Mouse (Mus musculus) stomach, embryonic 16.5 days (tissue): Measurements from ENCODE around the gene Shbg. TPM values are rescaled to one million over a fixed set of nuclear protein-coding genes. Genes with fewer than 3 reads are reported as not detected.

Experiments
- ATAC-seq: fragments of 200-750 bp; cut with Nextera tagmentation; 2 replicates; pipeline ENCODE4 v1.8.0; 2017; ENCODE audit warnings: moderate number of reproducible peaks, moderate TSS enrichment; ENCODE audit not compliant: insufficient read depth, low FRiP score
- H3K27ac ChIP-seq: fragments of 300-500 bp; sonication (generic); 2 replicates; pipeline ENCODE4 v1.5.1; 2014; ENCODE audit warnings: low read length
- H3K27me3 ChIP-seq: fragments of 300-500 bp; sonication (generic); 2 replicates; pipeline ENCODE4 v1.6.1; 2014; ENCODE audit warnings: low read length, control low read depth, mixed read lengths; ENCODE audit not compliant: control insufficient read depth, insufficient read depth
- H3K36me3 ChIP-seq: fragments of 300-500 bp; sonication (generic); 2 replicates; pipeline ENCODE4 v1.6.1; 2014; ENCODE audit warnings: low read length; ENCODE audit not compliant: control insufficient read depth, insufficient read depth
- H3K4me1 ChIP-seq: fragments of 300-500 bp; sonication (generic); 2 replicates; pipeline ENCODE4 v1.6.1; 2014; ENCODE audit warnings: low read length, control low read depth, mixed read lengths; ENCODE audit not compliant: control insufficient read depth, insufficient read depth
- H3K4me2 ChIP-seq: fragments of 300-500 bp; sonication (generic); 2 replicates; pipeline ENCODE4 v1.6.1; 2014; ENCODE audit warnings: low read depth, low read length, mixed read lengths
- H3K4me3 ChIP-seq: fragments of 300-500 bp; sonication (generic); replicated peaks from 2 replicates; pipeline ENCODE4 v1.5.1; 2014; ENCODE audit warnings: mild to moderate bottlenecking, low read length
- H3K9ac ChIP-seq: fragments of 300-500 bp; sonication (generic); 2 replicates; pipeline ENCODE4 v1.6.1; 2014; ENCODE audit warnings: low read length
- H3K9me3 ChIP-seq: fragments of 300-500 bp; sonication (generic); replicated peaks from 2 replicates; pipeline ENCODE4 v1.6.1; 2016; ENCODE audit warnings: low read length, control low read depth; ENCODE audit not compliant: control insufficient read depth
- WGBS: fragments of 180-500 bp; shearing (Covaris S2); extraction: QIAGEN DNeasy Blood & Tissue Kit; methylation state at CpG from one replicate; pipeline ENCODE4 v1.1.7; 2014; 5-methylcytosine and 5-hydroxymethylcytosine counted together
- polyA plus RNA-seq: library from polyadenylated mRNA; unstranded; fragments of >200 nt; fragmentation: Nextera tagmentation; extraction: Ambion mirVana; gene quantifications from 2 replicates; pipeline ENCODE4 v1.2.1, GENCODE M21; 2015

Shbg gene
- polyA plus RNA-seq, 1 experiment from 2014 or later: 2.2 TPM

- Histone ChIP-seq H3K27ac (no peak overlapping the region), H3K27me3 (peaks cover 5% of the 10 kb centered on the region; the same call in 1 of the 2 replicates), H3K4me3 (peak overlapping the region; percentile 58), H3K9me3 (no peaks in the 10 kb centered on the region), H3K4me2 (peak overlapping the region; percentile 93), H3K4me1 (peaks cover 24% of the 10 kb centered on the region; the same call in 1 of the 2 replicates), H3K9ac (peak overlapping the region; percentile 53; the same call in 1 of the 2 replicates), H3K36me3 (no peaks in the 10 kb centered on the region)
- ATAC-seq: no peak
- 48% methylated on average over 2 of the region's 2 CpGs for WGBS
These were observed 11.3 kb downstream of the Shbg start for GRCm38 (mm10) chr11:69606491-69606795.

GRCm38 (mm10) chr11:69605726-69606490, 11.8 kb downstream of the Shbg start, which contains the start of gene Atp1b2:
Gene Atp1b2 (minus strand): TSS chr11:69605942.
- no peaks in the 10 kb centered on the region for H3K9me3 ChIP-seq
- no peaks in the 10 kb centered on the region for H3K36me3 ChIP-seq
- H3K27me3 ChIP-seq: peaks cover 5% of the 10 kb centered on the region; the same call in 1 of the 2 replicates
- H3K9ac ChIP-seq: peak within 1 kb of the TSS; percentile 70
- H3K27ac ChIP-seq: 0 out of 2 replicates have a peak within 1 kb of the TSS, but pooled peaks have one; percentile 36
- 3% methylated on average over 32 of the region's 32 CpGs for WGBS
- peak; percentile 89 for ATAC-seq
- peak within 1 kb of the TSS; percentile 58 for H3K4me3 ChIP-seq
- H3K4me2 ChIP-seq: peak within 1 kb of the TSS; percentile 93
- peaks cover 29% of the 10 kb centered on the region; the same call in 1 of the 2 replicates for H3K4me1 ChIP-seq

GRCm38 (mm10) chr11:69604795-69605664, 12.7 kb downstream of the Shbg start:
- peak overlapping the region; percentile 58 for H3K4me3 ChIP-seq
- no peaks in the 10 kb centered on the region for H3K36me3 ChIP-seq
- ATAC-seq: peak; percentile 38
- H3K27me3 ChIP-seq: peaks cover 5% of the 10 kb centered on the region; the same call in 1 of the 2 replicates
- H3K4me1 ChIP-seq: peaks cover 36% of the 10 kb centered on the region
- H3K27ac ChIP-seq: 0 out of 2 replicates have a peak overlapping the region, but pooled peaks have one; percentile 36
- WGBS: under 1% methylated on average over 71 of the region's 73 CpGs
- no peaks in the 10 kb centered on the region for H3K9me3 ChIP-seq
- peak overlapping the region; percentile 93 for H3K4me2 ChIP-seq
- peak overlapping the region; percentile 70 for H3K9ac ChIP-seq

GRCm38 (mm10) chr11:69604347-69604746, 13.4 kb downstream of the Shbg start:
- Histone ChIP-seq H3K4me1 (peaks cover 41% of the 10 kb centered on the region), H3K4me3 (peak overlapping the region; percentile 58), H3K27me3 (peaks cover 5% of the 10 kb centered on the region; the same call in 1 of the 2 replicates), H3K9ac (peak overlapping the region; percentile 70), H3K36me3 (no peaks in the 10 kb centered on the region), H3K4me2 (peak overlapping the region; percentile 93), H3K9me3 (no peaks in the 10 kb centered on the region), H3K27ac (no peak overlapping the region)
- WGBS: 53% methylated on average over 3 of the region's 3 CpGs
- ATAC-seq: no peak

- no peak overlapping the region for H3K27ac ChIP-seq
- H3K9me3 ChIP-seq: no peaks in the 10 kb centered on the region
- peaks cover 41% of the 10 kb centered on the region for H3K4me1 ChIP-seq
- peaks cover 5% of the 10 kb centered on the region; the same call in 1 of the 2 replicates for H3K27me3 ChIP-seq
- 79% methylated on average over 8 of the region's 8 CpGs for WGBS
- no peak overlapping the region for H3K4me3 ChIP-seq
- H3K4me2 ChIP-seq: no peak overlapping the region
- H3K36me3 ChIP-seq: no peaks in the 10 kb centered on the region
- no peak overlapping the region for H3K9ac ChIP-seq
- no peak for ATAC-seq
These were observed 14.2 kb downstream of the Shbg start for GRCm38 (mm10) chr11:69603516-69603915.

GRCm38 (mm10) chr11:69601768-69602167, 15.9 kb downstream of the Shbg start:
- no peak overlapping the region for H3K4me3 ChIP-seq
- H3K9me3 ChIP-seq: no peaks in the 10 kb centered on the region
- H3K9ac ChIP-seq: no peak overlapping the region
- H3K4me2 ChIP-seq: no peak overlapping the region
- 51% methylated on average over 3 of the region's 3 CpGs for WGBS
- no peak overlapping the region for H3K27ac ChIP-seq
- H3K36me3 ChIP-seq: no peaks in the 10 kb centered on the region
- peaks cover 5% of the 10 kb centered on the region; the same call in 1 of the 2 replicates for H3K27me3 ChIP-seq
- H3K4me1 ChIP-seq: peaks cover 41% of the 10 kb centered on the region
- ATAC-seq: no peak

GRCm38 (mm10) chr11:69600098-69600497, 17.6 kb downstream of the Shbg start:
- peak overlapping the region; percentile 54 for H3K27ac ChIP-seq
- ATAC-seq: peak; percentile 67; the same call in 1 of the 2 replicates
- peak overlapping the region; percentile 20; the same call in 1 of the 2 replicates for H3K4me2 ChIP-seq
- H3K27me3 ChIP-seq: peaks cover 5% of the 10 kb centered on the region; the same call in 1 of the 2 replicates
- peaks cover 34% of the 10 kb centered on the region for H3K4me1 ChIP-seq
- no peak overlapping the region for H3K4me3 ChIP-seq
- no peak overlapping the region for H3K9ac ChIP-seq
- H3K9me3 ChIP-seq: no peaks in the 10 kb centered on the region
- no peaks in the 10 kb centered on the region for H3K36me3 ChIP-seq
- 14% methylated on average over 6 of the region's 6 CpGs for WGBS

- H3K9me3 ChIP-seq: no peaks in the 10 kb centered on the region
- H3K4me1 ChIP-seq: peaks cover 29% of the 10 kb centered on the region
- WGBS: 11% methylated on average over 9 of the region's 9 CpGs
- peak overlapping the region; percentile 20; the same call in 1 of the 2 replicates for H3K4me2 ChIP-seq
- peaks cover 4% of the 10 kb centered on the region; the same call in 1 of the 2 replicates for H3K27me3 ChIP-seq
- H3K27ac ChIP-seq: no peak overlapping the region
- no peak overlapping the region for H3K4me3 ChIP-seq
- no peak for ATAC-seq
- H3K9ac ChIP-seq: no peak overlapping the region
- H3K36me3 ChIP-seq: no peaks in the 10 kb centered on the region
These were observed 18.3 kb downstream of the Shbg start for GRCm38 (mm10) chr11:69599436-69599835.
